Mouse (Mus musculus) layer of hippocampus, adult 2 months (tissue): ENCODE measurements around the gene Rpl27a. TPM values are rescaled to one million over a fixed set of nuclear protein-coding genes. Genes with fewer than 3 reads are reported as not detected.

Experiments used
- DNase-seq, 2 experiments: peaks; one replicate each; pipeline ENCODE4 v3.0.0; 2022; ENCODE audit warnings: low spot score in 2 of 2
- H3K27ac ChIP-seq: fragments of 200-600 bp; 2 replicates; pipeline ENCODE4 v1.8.1; 2022
- H3K4me3 ChIP-seq: fragments of 200-600 bp; 2 replicates; pipeline ENCODE4 v1.8.1; 2022; ENCODE audit warnings: mild to moderate bottlenecking
- CTCF ChIP-seq: fragments of 200-600 bp; conservative IDR thresholded peaks from 2 replicates; pipeline ENCODE4 v1.8.1; 2022; ENCODE audit warnings: antibody characterized with exemption, mild to moderate bottlenecking, moderate library complexity
- long read RNA-seq, 2 experiments: library from polyadenylated mRNA; stranded (forward); transcript quantifications; one replicate each; pipeline ENCODE4 v2.0.0; 2021; ENCODE audit warnings: borderline mapping rate in 2 of 2
- total RNA-seq, 2 experiments: library from RNA; stranded (reverse); gene quantifications; 2 replicates each; pipeline ENCODE4 v1.2.3; 2021

Gene Rpl27a
- total RNA-seq = 100 to 1,000 TPM; 143 to 145 TPM
- long read RNA-seq, experiment 1, transcript Rpl27a-203 (5 exons, 1,158 nt) = major isoform, 98 of 108 reads
- long read RNA-seq, experiment 1, partial matches to known transcripts = 5 of 108 reads
- long read RNA-seq, experiment 1, other reads (novel, unspliced or antisense) = 3 of 108 reads
- long read RNA-seq, experiment 2, transcript Rpl27a-203 (5 exons, 1,158 nt) = major isoform, 138 of 157 reads
- long read RNA-seq, experiment 2, partial matches to known transcripts = 10 of 157 reads
- long read RNA-seq, experiment 2, other reads (novel, unspliced or antisense) = 9 of 157 reads

DNA sequence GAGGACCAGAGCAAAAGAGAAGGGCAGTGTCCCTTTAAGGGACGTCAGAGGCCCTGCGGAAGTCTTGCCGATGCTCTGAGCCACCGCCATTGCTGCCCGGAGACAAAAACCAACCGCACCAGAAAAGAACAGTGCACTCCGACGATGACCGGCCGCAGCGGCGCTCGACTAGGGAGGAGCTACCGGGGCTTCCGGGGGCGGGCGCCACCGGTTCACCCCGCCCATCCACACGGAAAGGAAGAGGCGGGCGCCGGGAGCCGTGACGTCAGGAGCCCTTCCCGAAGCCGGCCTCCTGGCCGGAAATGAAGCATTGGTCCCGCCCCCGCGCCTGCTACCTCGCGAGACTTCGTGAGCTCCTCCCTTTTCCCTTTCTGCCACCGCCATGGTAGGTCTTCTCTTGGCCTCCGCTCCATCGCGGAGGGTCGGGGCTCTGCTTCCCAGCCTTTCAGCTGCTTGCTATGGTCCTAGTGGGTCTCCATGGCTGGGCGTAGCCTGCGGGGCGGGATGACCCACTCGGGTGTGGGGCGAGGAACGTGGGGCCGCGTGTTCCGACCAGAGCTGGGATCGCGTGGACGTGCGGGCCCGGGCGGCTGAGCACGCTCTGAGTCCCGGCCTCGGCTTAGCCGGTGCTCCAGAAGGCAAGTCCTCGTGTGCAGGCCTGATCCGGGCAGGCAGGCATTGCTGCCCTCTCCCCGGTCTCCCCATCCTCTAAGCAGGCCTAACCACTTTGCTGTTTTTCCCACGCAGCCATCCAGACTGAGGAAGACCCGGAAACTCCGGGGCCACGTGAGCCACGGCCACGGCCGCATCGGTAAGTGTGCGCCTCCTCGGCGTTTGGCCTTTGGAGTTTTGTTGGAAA is at the start of gene Rpl27a:
Rpl27a (plus strand) TSS at position 310 of the 859 bp plus-strand sequence.
- TF ChIP-seq CTCF = peak; percentile 33
- Histone ChIP-seq H3K27ac (peak within 1 kb of the TSS; percentile 99), H3K4me3 (peak within 1 kb of the TSS; percentile 74)
- DNase-seq = peak; percentile 99

DNA sequence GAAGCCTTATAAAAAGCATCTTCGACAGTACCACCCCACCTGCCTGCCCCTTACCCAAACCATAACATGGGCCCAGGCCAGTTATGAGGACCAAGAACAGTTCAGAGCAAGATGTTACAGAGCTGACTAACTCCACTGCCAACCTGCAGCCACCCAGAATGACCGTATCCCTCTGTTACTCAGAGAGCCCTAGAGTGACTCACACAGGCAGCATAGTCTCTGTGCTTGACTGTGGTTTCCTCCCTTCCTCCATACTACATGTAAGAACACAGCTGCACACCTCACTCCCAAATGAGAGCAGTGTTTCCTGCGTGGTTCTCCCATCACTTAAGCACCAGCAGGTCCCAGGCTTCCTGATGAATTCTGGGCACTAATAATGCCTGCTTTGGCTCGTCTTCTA is 48.2 kb upstream of the Rpl27a start:
- Histone ChIP-seq H3K4me3 (no peak overlapping the region), H3K27ac (no peak overlapping the region)
- TF ChIP-seq CTCF = no peak
- DNase-seq = no peak

DNA sequence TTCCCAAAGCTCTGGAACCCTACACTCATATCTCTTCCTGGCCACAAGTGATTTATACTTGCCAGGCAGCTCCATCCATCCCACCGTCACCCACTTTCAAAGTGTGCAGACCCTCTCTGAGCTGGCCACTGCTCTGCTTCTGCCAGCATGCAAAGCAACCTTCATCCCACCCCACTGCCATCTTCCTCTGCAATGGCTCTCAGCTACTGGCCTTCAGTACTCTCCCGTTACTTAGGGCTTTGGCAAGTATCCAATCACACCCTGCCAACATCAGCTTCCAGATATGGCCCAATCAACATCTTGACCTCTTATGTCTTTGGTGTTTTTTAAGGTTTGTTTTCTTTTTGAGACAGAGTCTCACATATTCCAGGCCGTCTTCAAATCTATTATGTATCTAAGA is 41.0 kb upstream of the Rpl27a start:
- TF ChIP-seq CTCF = no peak
- H3K27ac ChIP-seq = no peak overlapping the region
- H3K4me3 ChIP-seq = no peak overlapping the region
- no peak for DNase-seq

DNA sequence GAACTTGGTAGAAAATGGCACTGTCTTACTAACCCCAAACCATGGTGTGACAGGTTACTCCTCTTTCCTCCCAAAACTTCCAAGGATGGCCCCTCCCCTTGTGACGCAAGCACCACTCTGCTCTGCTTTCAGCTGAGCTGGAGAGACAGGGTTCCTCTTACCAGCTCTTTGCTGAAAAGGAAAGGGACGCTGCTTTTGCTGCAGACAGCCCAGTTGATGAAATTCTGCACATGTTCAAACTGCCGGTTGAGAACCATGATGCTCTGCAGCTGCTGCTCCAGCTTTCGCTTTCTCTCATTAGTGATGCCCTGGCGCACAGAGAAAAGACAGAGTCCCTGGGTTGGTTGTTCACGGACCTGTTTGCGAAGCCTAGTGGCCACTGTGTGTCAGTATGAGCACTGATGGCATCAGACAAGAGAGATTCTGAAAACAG is 38.2 kb upstream of the Rpl27a start:
- H3K27ac ChIP-seq = peak overlapping the region; percentile 20; the same call in 1 of the 2 replicates
- DNase-seq = peak in 1 of 2 experiments; percentile 19
- TF ChIP-seq CTCF = peak; percentile 72
- H3K4me3 ChIP-seq = peak overlapping the region; percentile 46

GRCm38 (mm10) chr7:109484221-109484620 is 34.7 kb upstream of the Rpl27a start:
- no peak for TF ChIP-seq CTCF
- Histone ChIP-seq H3K27ac (no peak overlapping the region), H3K4me3 (no peak overlapping the region)
- DNase-seq = no peak

DNA sequence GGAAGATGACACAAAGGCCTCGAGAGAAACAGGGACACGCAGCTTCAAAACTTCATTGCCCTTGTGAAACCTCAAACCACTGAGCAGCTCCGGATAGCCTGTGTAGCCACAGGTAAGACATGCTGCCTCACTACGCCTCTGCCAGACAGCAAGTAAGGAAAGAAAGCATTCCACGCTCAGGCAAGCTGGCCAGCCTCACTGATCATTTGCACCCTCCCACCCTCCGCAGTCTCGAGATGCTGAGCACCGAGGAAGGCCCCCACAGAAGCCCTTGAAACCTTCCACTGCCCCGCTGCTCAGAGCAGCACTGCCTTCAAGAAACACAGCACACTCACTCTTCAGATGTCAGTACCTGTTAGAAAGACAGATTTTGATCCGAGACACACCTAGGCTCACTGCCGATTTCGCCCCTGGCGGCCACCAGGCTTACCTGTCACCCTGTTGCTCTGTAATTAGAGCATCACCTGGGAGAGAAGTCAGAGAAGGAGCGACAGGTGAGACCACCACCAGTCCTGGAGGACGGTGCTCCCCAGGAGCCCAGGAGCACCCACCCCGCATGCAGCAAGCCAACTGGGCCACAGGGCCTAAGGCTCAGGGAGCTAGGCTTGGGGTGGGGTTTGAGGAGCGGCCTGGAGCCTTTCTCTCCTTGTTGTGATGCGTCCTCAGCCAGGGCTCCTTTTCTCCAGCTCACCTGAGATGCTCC is 26.2 kb upstream of the Rpl27a start:
- DNase-seq = no peak
- Histone ChIP-seq H3K4me3 (peak overlapping the region; percentile 50), H3K27ac (peak overlapping the region; percentile 75)
- no peak for TF ChIP-seq CTCF

DNA sequence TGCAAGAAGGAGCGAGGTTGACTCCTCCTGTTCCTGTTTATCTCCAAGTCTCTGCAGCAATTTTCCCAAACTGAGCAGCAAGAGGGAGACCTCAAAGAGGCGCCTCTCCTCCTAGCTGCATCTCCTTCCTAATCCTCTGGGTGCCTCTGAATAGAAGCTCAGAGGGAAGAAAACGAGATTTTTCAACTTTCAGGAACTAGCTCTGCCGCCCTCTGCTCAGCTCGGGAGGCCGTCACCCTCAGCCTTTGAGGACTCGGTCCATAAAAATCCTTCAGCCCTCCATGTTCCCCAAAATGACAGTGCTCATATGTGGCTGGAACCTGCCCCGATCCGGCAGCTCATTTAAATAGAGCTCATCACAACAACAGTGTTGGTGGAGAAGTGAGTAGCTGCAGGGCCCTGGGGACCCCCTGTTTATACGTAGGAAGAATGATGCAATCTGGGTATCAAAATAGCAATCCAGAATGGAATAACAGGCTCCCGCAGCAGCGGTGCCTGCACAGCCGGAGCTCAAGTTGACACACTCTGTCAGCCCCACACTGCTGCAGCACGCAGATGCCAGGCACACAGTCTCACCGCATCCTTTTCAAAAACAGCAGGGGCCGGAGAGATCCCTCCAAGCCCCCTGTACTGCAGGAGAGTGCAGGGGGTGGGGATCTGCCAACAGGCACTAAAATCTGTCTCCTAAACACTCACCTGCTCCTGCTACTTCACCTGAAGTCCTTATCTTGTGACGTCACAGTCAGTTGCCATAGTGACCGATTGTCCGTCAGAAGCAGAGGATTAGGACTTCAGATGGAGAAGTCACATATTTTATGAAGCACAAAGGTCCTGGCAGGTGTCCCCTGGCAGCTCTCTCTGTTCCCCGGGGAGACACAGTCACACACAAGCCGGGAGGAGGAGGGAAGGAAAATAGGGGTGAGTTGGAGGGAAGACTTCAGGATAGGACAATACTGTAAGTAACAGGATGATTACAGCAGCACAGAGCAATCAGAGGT is 25.3 kb upstream of the Rpl27a start:
- DNase-seq = peak; percentile 32 to 44
- Histone ChIP-seq H3K27ac (peak overlapping the region; percentile 75), H3K4me3 (peak overlapping the region; percentile 50)
- TF ChIP-seq CTCF = peak; percentile 42

- no peak for DNase-seq
- no peak for TF ChIP-seq CTCF
- no peak overlapping the region for H3K27ac ChIP-seq
- H3K4me3 ChIP-seq = no peak overlapping the region
Observed at GRCm38 (mm10) chr7:109497507-109497906, 21.4 kb upstream of the Rpl27a start.

DNA sequence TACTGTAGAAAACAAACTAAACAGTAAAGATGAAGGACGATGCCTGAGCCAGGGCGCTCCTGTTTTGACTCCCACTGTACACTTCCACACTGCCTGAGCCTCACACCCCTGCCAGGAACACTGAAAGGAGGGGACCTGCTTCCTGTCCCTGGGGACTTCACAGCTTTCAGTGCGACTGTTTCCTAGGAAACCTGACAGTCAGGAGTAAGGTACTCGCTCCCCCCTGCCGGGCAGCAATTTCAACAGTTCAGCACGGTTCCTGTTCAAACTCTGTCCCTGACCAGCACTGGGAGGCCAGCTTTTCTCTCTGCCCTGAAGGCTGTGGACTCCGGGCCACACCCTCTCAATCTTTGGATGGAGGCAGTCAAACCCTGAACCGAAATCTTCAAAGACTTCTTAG is 11.8 kb upstream of the Rpl27a start:
- no peak for DNase-seq
- H3K27ac ChIP-seq = no peak overlapping the region
- H3K4me3 ChIP-seq = no peak overlapping the region
- TF ChIP-seq CTCF = no peak

DNA sequence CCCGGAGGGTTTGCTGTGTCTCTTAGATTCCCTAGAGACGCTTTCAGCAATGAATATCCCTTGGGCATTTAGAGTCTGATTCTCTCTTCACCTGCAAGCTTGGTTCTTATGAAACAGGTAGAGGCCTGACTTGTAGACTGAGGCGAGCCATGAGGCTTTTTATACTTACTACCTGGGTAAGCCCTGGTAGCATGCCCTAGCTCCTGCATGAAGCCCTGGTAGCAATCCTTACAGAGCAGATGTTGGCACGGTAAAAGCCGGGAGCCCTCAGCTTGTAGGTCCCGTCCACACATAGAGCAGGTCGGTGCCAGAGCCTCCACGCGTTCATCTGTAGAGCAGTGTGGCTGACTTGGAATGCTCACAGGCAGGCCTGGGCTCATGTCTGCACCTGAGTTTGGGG is 11.4 kb upstream of the Rpl27a start:
- no peak overlapping the region for H3K27ac ChIP-seq
- no peak for DNase-seq
- no peak overlapping the region for H3K4me3 ChIP-seq
- no peak for TF ChIP-seq CTCF

DNA sequence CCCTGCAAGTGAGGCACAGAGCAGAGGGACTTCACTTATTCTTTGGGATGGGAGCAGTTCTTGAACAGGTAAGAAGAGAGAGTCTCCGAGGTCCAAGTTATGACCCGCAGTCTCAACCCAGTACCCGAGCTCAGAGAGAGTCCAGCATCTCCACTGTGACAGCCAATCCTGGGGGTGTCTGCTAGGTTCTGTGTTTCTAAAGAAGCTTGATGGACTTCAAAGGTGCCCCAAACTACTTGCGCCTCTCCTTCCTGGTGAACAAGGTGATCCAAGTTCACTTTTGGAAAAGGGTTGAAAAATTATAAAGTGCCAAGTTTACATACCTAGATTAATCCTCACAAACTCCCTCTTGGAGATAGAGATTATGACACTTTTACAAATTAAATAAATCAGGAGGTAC is 10.9 kb upstream of the Rpl27a start, which contains the start of gene Trim66:
Trim66 (minus strand) TSS at position 101 of the 400 bp plus-strand sequence.
- no peak within 1 kb of the TSS for H3K4me3 ChIP-seq
- TF ChIP-seq CTCF = no peak
- H3K27ac ChIP-seq = no peak within 1 kb of the TSS
- no peak for DNase-seq

GRCm38 (mm10) chr7:109510799-109511198 is 8.1 kb upstream of the Rpl27a start:
- no peak overlapping the region for H3K4me3 ChIP-seq
- no peak for TF ChIP-seq CTCF
- DNase-seq = no peak

More at GRCm38 (mm10) chr7:109510799-109511198, 8.1 kb upstream of the Rpl27a start:
- no peak overlapping the region for H3K27ac ChIP-seq
